ENCODE assay signal across 8 mouse cellular contexts in the genomic region with DNA sequence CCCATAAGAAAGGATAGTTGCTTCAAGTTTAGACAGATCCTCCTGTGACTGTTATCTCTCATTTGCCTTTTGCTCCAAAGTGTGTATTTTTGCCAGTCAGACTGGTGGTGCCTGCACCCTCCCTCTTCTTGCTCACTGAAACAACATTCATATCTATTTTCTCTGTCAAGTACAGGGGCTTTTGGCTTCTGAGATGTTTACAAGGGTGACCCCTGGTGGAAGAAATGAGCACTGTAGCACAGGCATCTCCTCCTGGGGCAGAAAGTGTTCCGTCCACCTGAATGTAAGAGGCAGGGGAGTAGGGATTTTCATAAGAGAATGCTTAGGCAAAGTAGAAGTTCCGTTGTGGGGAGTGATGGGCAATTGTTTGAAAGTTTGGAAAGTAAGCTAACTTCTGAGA. TPM values are rescaled to one million over a fixed set of nuclear protein-coding genes. Genes with fewer than 3 reads are reported as not detected.
DNase-seq lines count a peak whose midpoint lies in the region.

No protein-coding gene starts in this region.

- DNase-seq in CD8-positive naive resting alpha-beta T cell, adult 2 months (ENCODE audit: low read depth in 2 of 2, low spot score in 2 of 2): peak; percentile 78 to 87
- peak; percentile 75 to 77 for DNase-seq in adrenal gland, adult 18-20 months (ENCODE audit: low spot score in 2 of 2)
- peak; percentile 80 for DNase-seq in embryo, embryonic 10 days (ENCODE audit: low spot score)
- peak; percentile 75 for DNase-seq in heart, adult 8-10 months (ENCODE audit: low spot score)
- DNase-seq in layer of hippocampus, adult 8-10 months (ENCODE audit: low spot score in 2 of 2): peak; percentile 47 to 86
- peak; percentile 86 for DNase-seq in lung, postnatal 14 days
- peak; percentile 47 for DNase-seq in skeletal muscle tissue, adult 2 months (ENCODE audit: low read depth, low spot score)
- peak; percentile 70 for DNase-seq in yolk sac, embryonic 10.5 days (ENCODE audit: low spot score)

RNA-seq across cellular contexts. Expression of gene Tango6, which starts 35.5 kb away (rescaled TPM):
- 1 to 10 TPM; 7.1 to 8.4 TPM for total RNA-seq in adrenal gland, adult 18-20 months (2021)
- total RNA-seq in heart, adult 8-10 months (2022): 10 to 100 TPM in 3 of 4 experiments, 1 to 10 TPM in 1; 9.9 to 11.0 (median 10.8) TPM
- total RNA-seq in layer of hippocampus, adult 8-10 months (2022): 1 to 10 TPM; 6.4 to 7.3 (median 7.0) TPM

RNA-seq across cellular contexts. Expression of gene Cdh1, which starts 44.2 kb away (rescaled TPM):
- under 1 TPM; 0.16 to 0.27 TPM for total RNA-seq in adrenal gland, adult 18-20 months (2021)
- under 1 TPM in 1 of 4 experiments, not detected in 3; 0.23 TPM for total RNA-seq in heart, adult 8-10 months (2022)
- 1 to 10 TPM; 1.1 to 3.0 (median 1.2) TPM for total RNA-seq in layer of hippocampus, adult 8-10 months (2022)

Comparison
In these comparisons a context has a peak if more than half of its experiments do, and no peak if none do; other contexts are left out.
1. Peak in every context shown above with its lines: DNase-seq.